Mouse (Mus musculus) E14TG2a.4 (cell line): ENCODE results near the gene Fance.

Experiments
- CTCF ChIP-seq: conservative IDR thresholded peaks from 2 replicates; pipeline ENCODE4 v1.5.1; 2014; ENCODE audit warnings: low read length
- NANOG ChIP-seq: IDR thresholded peaks from 2 replicates; pipeline ENCODE4 v1.6.1; 2014; ENCODE audit warnings: borderline replicate concordance, low read length, mixed read lengths
- POU5F1 ChIP-seq: IDR thresholded peaks from 2 replicates; pipeline ENCODE4 v1.6.1; 2014; ENCODE audit warnings: low read length, borderline replicate concordance

DNA sequence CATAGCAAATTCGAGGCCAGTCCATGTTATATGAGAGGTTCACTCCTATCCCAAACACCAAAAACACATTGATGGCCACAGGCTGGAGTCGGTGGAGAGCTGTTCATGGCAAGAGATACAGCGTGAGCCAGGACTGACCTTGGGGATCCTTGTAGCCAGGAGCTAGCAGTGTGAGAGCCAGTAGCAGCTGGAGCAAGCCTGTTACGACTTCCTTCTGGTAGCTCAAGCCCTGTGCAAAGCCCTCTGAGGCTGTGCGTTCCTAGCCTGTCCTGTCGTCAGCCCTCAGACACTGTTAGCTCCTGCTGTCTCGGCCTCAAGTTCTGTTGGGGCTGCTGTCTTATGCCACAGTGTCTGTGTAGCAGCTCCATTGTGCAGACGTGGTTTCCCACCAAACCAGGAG, 10.5 kb downstream of the Fance start:
- no peak for TF ChIP-seq CTCF
- TF ChIP-seq NANOG, result no peak
- TF ChIP-seq POU5F1, result no peak
